Mouse (Mus musculus) cerebellum, adult 2 months (tissue): ENCODE data around the gene Dlx2.

Experiments
- CTCF ChIP-seq: fragments of 200-500 bp; IDR thresholded peaks from 2 replicates; pipeline ENCODE4 v1.5.1; 2011; ENCODE audit warnings: low read depth, mild to moderate bottlenecking, control low read depth, low read length, moderate library complexity, borderline replicate concordance; ENCODE audit not compliant: insufficient read depth
- POLR2A ChIP-seq: fragments of 200-500 bp; IDR thresholded peaks from 2 replicates; pipeline ENCODE4 v1.6.1; 2011; ENCODE audit warnings: low read length, control low read depth, borderline replicate concordance; ENCODE audit not compliant: insufficient read depth

GRCm38 (mm10) chr2:71517466-71518099 is 29.0 kb downstream of the Dlx2 start:
- TF ChIP-seq CTCF (no peak), POLR2A (no peak)
